Comparison of ENCODE assay signal across 8 mouse cellular contexts in genomic region chr11:101225331-101226064, GRCm38 (mm10). TPM values are rescaled to one million over a fixed set of nuclear protein-coding genes. Genes with fewer than 3 reads are reported as not detected.
DNase-seq lines count a peak whose midpoint lies in the region; ATAC-seq lines count a peak whose summit lies in the region.

No protein-coding gene starts in this region.

- H3K4me1 ChIP-seq in heart, embryonic 12.5 days (replicated peaks): peaks cover 15% of the 10 kb centered on the region
- peaks cover 15% of the 10 kb centered on the region for H3K4me1 ChIP-seq in brown adipose tissue, adult 24 weeks (ENCODE audit: control insufficient read depth, insufficient read depth, insufficient read length, low read length)
- peaks cover 7% of the 10 kb centered on the region for H3K4me1 ChIP-seq in hindbrain, embryonic 16.5 days (ENCODE audit: control insufficient read depth, insufficient read depth, low read depth, low read length)
- H3K4me1 ChIP-seq in midbrain, embryonic 14.5 days (ENCODE audit: control insufficient read depth, insufficient read depth, low read length): no peaks in the 10 kb centered on the region

- peak overlapping the region; percentile 88 for H3K9ac ChIP-seq in heart, embryonic 12.5 days
- H3K9ac ChIP-seq in hindbrain, embryonic 16.5 days (ENCODE audit: low read depth, low read length): peak overlapping the region; percentile 90
- peak overlapping the region; percentile 73 for H3K9ac ChIP-seq in midbrain, embryonic 14.5 days (replicated peaks; ENCODE audit: low read length)

- H3K27me3 ChIP-seq in heart, embryonic 12.5 days (replicated peaks): no peaks in the 10 kb centered on the region
- no peaks in the 10 kb centered on the region for H3K27me3 ChIP-seq in hindbrain, embryonic 16.5 days (replicated peaks; ENCODE audit: control insufficient read depth, insufficient read depth, low read length)
- H3K27me3 ChIP-seq in midbrain, embryonic 14.5 days (ENCODE audit: control insufficient read depth, insufficient read depth, low read length): no peaks in the 10 kb centered on the region

- no peaks in the 10 kb centered on the region for H3K9me3 ChIP-seq in heart, embryonic 12.5 days (replicated peaks)
- no peaks in the 10 kb centered on the region for H3K9me3 ChIP-seq in hindbrain, embryonic 16.5 days (ENCODE audit: control insufficient read depth, low read length)
- no peaks in the 10 kb centered on the region for H3K9me3 ChIP-seq in midbrain, embryonic 14.5 days (ENCODE audit: control insufficient read depth, low read length)

- H3K27ac ChIP-seq in heart, embryonic 12.5 days (ENCODE audit: poor library complexity, severe bottlenecking): peak overlapping the region; percentile 62
- peak overlapping the region; percentile 89 for H3K27ac ChIP-seq in brown adipose tissue, adult 24 weeks (replicated peaks; ENCODE audit: low read depth, low read length)
- H3K27ac ChIP-seq in hindbrain, embryonic 16.5 days (ENCODE audit: low read depth, low read length): peak overlapping the region; percentile 61; the same call in 1 of the 2 replicates
- H3K27ac ChIP-seq in midbrain, embryonic 14.5 days (replicated peaks; ENCODE audit: low read depth, low read length): 0 out of 2 replicates have a peak overlapping the region, but pooled peaks have one; percentile 41

- ATAC-seq in heart, embryonic 12.5 days (ENCODE audit: insufficient number of reproducible peaks, low FRiP score): peak; percentile 0; the same call in 1 of the 2 replicates
- no peak for ATAC-seq in hindbrain, embryonic 16.5 days
- ATAC-seq in midbrain, embryonic 14.5 days (ENCODE audit: low FRiP score, low TSS enrichment): no peak

- no peak for DNase-seq in heart, postnatal 36 days
- DNase-seq in midbrain, embryonic 14.5 days: no peak
- no peak for DNase-seq in frontal cortex, postnatal 36 days (ENCODE audit: low spot score in 2 of 2)
- DNase-seq in testis, postnatal 10 days (ENCODE audit: low spot score): no peak
- DNase-seq in ovary, postnatal 10 days (ENCODE audit: low spot score): no peak

- intact Hi-C loops in heart, postnatal 36 days (cut with DNase I): no loop called here

- H3K4me3 ChIP-seq in heart, embryonic 12.5 days: peak overlapping the region; percentile 86
- peak overlapping the region; percentile 78 for H3K4me3 ChIP-seq in brown adipose tissue, adult 24 weeks (ENCODE audit: insufficient read depth, low read depth, low read length)
- H3K4me3 ChIP-seq in hindbrain, embryonic 16.5 days (ENCODE audit: low read length): peak overlapping the region; percentile 84
- peak overlapping the region; percentile 81 for H3K4me3 ChIP-seq in midbrain, embryonic 14.5 days (replicated peaks; ENCODE audit: low read depth, low read length)

- WGBS in heart, embryonic 12.5 days: 17% methylated on average over 25 of the region's 25 CpGs
- WGBS in hindbrain, embryonic 16.5 days: 18% methylated on average over 25 of the region's 25 CpGs
- 20% methylated on average over 25 of the region's 25 CpGs for WGBS in midbrain, embryonic 14.5 days

- H3K36me3 ChIP-seq in heart, embryonic 12.5 days: no peaks in the 10 kb centered on the region
- H3K36me3 ChIP-seq in hindbrain, embryonic 16.5 days (ENCODE audit: control insufficient read depth, insufficient read depth, low read length): no peaks in the 10 kb centered on the region
- no peaks in the 10 kb centered on the region for H3K36me3 ChIP-seq in midbrain, embryonic 14.5 days (ENCODE audit: control insufficient read depth, insufficient read depth, low read length)

- peak overlapping the region; percentile 85 for H3K4me2 ChIP-seq in heart, embryonic 12.5 days
- peak overlapping the region; percentile 82 for H3K4me2 ChIP-seq in hindbrain, embryonic 16.5 days (ENCODE audit: low read length)
- H3K4me2 ChIP-seq in midbrain, embryonic 14.5 days (ENCODE audit: low read length): peak overlapping the region; percentile 92

RNA-seq across cellular contexts. Expression of gene Ezh1, which starts 0.8 kb away (rescaled TPM):
- 14.9 and 16.1 TPM in 2 replicates for polyA plus RNA-seq in heart, embryonic 12.5 days (2016; fragmentation: Nextera tagmentation; extraction: Ambion mirVana)
- 10 to 100 TPM; 34.8 to 36.7 TPM for total RNA-seq in heart, postnatal 36 days (2021)
- 13.3 and 20.7 TPM in 2 replicates for polyA plus RNA-seq in brown adipose tissue, adult 24 weeks (2012; ENCODE audit: insufficient read depth, insufficient read length, missing spikeins)
- 30.0 and 32.4 TPM in 2 replicates for polyA plus RNA-seq in hindbrain, embryonic 16.5 days (2015; fragmentation: Nextera tagmentation; extraction: Ambion mirVana)
- 25.1 and 25.6 TPM in 2 replicates for polyA plus RNA-seq in midbrain, embryonic 14.5 days (2014; fragmentation: Nextera tagmentation; extraction: Ambion mirVana)

RNA-seq across cellular contexts. Expression of gene Ramp2, which starts 20.3 kb away (rescaled TPM):
- polyA plus RNA-seq in heart, embryonic 12.5 days (2016; fragmentation: Nextera tagmentation; extraction: Ambion mirVana): 233 and 245 TPM in 2 replicates
- total RNA-seq in heart, postnatal 36 days (2021): 100 to 1,000 TPM in 1 of 2 experiments, 10 to 100 TPM in 1; 88.9 to 132 TPM
- polyA plus RNA-seq in brown adipose tissue, adult 24 weeks (2012; ENCODE audit: insufficient read depth, insufficient read length, missing spikeins): 20.0 and 27.6 TPM in 2 replicates
- polyA plus RNA-seq in hindbrain, embryonic 16.5 days (2015; fragmentation: Nextera tagmentation; extraction: Ambion mirVana): 100 and 108 TPM in 2 replicates
- 59.7 and 84.0 TPM in 2 replicates for polyA plus RNA-seq in midbrain, embryonic 14.5 days (2014; fragmentation: Nextera tagmentation; extraction: Ambion mirVana)

RNA-seq across cellular contexts. Expression of gene Vps25, which starts 28.0 kb away (rescaled TPM):
- 98.8 and 101 TPM in 2 replicates for polyA plus RNA-seq in heart, embryonic 12.5 days (2016; fragmentation: Nextera tagmentation; extraction: Ambion mirVana)
- total RNA-seq in heart, postnatal 36 days (2021): 10 to 100 TPM; 84.6 to 95.8 TPM
- 109 and 141 TPM in 2 replicates for polyA plus RNA-seq in brown adipose tissue, adult 24 weeks (2012; ENCODE audit: insufficient read depth, insufficient read length, missing spikeins)
- 128 and 131 TPM in 2 replicates for polyA plus RNA-seq in hindbrain, embryonic 16.5 days (2015; fragmentation: Nextera tagmentation; extraction: Ambion mirVana)
- polyA plus RNA-seq in midbrain, embryonic 14.5 days (2014; fragmentation: Nextera tagmentation; extraction: Ambion mirVana): 111 and 134 TPM in 2 replicates

RNA-seq across cellular contexts. Expression of gene Wnk4, which starts 34.9 kb away (rescaled TPM):
- 14.0 TPM in 2 replicates for polyA plus RNA-seq in heart, embryonic 12.5 days (2016; fragmentation: Nextera tagmentation; extraction: Ambion mirVana)
- total RNA-seq in heart, postnatal 36 days (2021): 10 to 100 TPM; 18.5 to 19.8 TPM
- polyA plus RNA-seq in brown adipose tissue, adult 24 weeks (2012; ENCODE audit: insufficient read depth, insufficient read length, missing spikeins): not detected in 2 replicates
- 7.2 and 7.3 TPM in 2 replicates for polyA plus RNA-seq in hindbrain, embryonic 16.5 days (2015; fragmentation: Nextera tagmentation; extraction: Ambion mirVana)
- polyA plus RNA-seq in midbrain, embryonic 14.5 days (2014; fragmentation: Nextera tagmentation; extraction: Ambion mirVana): 4.3 and 5.3 TPM in 2 replicates

RNA-seq across cellular contexts. Expression of gene Ccr10, which starts 50.3 kb away (rescaled TPM):
- 0.15 and 0.36 TPM in 2 replicates for polyA plus RNA-seq in heart, embryonic 12.5 days (2016; fragmentation: Nextera tagmentation; extraction: Ambion mirVana)
- total RNA-seq in heart, postnatal 36 days (2021): under 1 TPM in 1 of 2 experiments, not detected in 1; 0.24 TPM
- polyA plus RNA-seq in brown adipose tissue, adult 24 weeks (2012; ENCODE audit: insufficient read depth, insufficient read length, missing spikeins): 1.2 TPM in 1 of 2 replicates, not detected in the other
- 0.32 and 0.60 TPM in 2 replicates for polyA plus RNA-seq in hindbrain, embryonic 16.5 days (2015; fragmentation: Nextera tagmentation; extraction: Ambion mirVana)
- polyA plus RNA-seq in midbrain, embryonic 14.5 days (2014; fragmentation: Nextera tagmentation; extraction: Ambion mirVana): 0.16 TPM in 1 of 2 replicates, not detected in the other
